Mouse (Mus musculus): ENCODE measurements at regions not wholly inside any gene's neighbourhood (a gene's known extent, or its start where the extent isn't known, plus 50 kb on each side); places are given as distances from the start of the nearest gene placed in this dataset.

DNA sequence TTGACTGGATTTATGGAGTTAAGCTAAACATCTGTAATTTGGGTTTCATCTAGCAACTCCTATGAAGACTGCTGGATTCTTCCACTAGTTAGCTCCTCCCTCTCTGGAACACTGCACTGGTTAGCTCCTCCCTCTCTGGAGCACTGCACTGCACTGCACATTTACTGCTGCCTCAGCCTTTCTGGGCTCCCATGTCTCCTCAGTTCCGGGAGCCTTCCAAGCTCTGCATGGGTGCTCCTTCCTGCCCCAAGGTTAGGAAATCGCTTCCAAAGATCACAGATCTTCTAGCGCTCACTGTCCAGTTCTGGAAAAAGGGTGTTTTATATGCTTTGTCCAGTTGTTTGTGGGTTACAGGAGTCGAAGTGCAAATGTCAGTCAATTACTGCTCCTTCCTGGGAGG, 359.1 kb downstream of the Pik3r1 start:
- WGBS: 75% methylated on average over 4 of the region's 4 CpGs
- H3K9me3 ChIP-seq (ENCODE audit: low read length): no peaks in the 10 kb centered on the region
- DNase-seq (ENCODE audit: low spot score) (no peak), ATAC-seq (no peak)
- no peak overlapping the region for H3K27ac ChIP-seq (ENCODE audit: low read length)
- H3K27me3 ChIP-seq (replicated peaks; ENCODE audit: insufficient read depth, low read length): no peaks in the 10 kb centered on the region
- H3K36me3 ChIP-seq (ENCODE audit: insufficient read depth, low read length): no peaks in the 10 kb centered on the region
- no peak overlapping the region for H3K4me3 ChIP-seq (ENCODE audit: low read depth, low read length)
- TF ChIP-seq CTCF (IDR thresholded peaks at IDR 0.05) (no peak), EP300 (IDR thresholded peaks at IDR 0.05) (no peak)
- no peak overlapping the region for H3K4me2 ChIP-seq (replicated peaks; ENCODE audit: low read depth, low read length)
- H3K9ac ChIP-seq (replicated peaks; ENCODE audit: low read depth): no peak overlapping the region
- no peaks in the 10 kb centered on the region for H3K4me1 ChIP-seq (ENCODE audit: insufficient read depth, low read depth, low read length)

DNA sequence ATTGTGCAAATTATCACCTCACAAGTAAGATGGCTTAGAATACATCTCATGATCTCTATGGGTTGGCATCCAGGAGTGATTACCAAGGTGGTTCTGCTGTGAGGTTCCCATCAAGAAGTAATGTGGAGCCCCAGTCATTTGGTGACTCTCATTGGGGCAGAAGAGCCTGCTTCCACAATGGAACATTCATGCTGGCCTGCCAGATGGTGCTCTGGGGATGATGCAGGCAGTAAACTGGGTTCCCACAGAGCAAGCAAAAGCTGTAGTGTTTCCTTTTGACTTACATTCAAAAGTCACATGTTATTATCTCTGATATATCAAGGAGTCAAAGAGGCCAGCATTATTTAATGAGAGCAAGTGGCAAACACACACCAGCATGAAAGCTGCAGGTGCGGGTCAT, 360.4 kb downstream of the Pik3r1 start:
- Histone ChIP-seq H3K27ac (ENCODE audit: low read length) (no peak overlapping the region), H3K9ac (replicated peaks; ENCODE audit: low read depth) (no peak overlapping the region), H3K4me2 (replicated peaks; ENCODE audit: low read depth, low read length) (no peak overlapping the region), H3K4me3 (ENCODE audit: low read depth, low read length) (no peak overlapping the region), H3K27me3 (replicated peaks; ENCODE audit: insufficient read depth, low read length) (no peaks in the 10 kb centered on the region), H3K9me3 (ENCODE audit: low read length) (no peaks in the 10 kb centered on the region), H3K36me3 (ENCODE audit: insufficient read depth, low read length) (no peaks in the 10 kb centered on the region), H3K4me1 (ENCODE audit: insufficient read depth, low read depth, low read length) (no peaks in the 10 kb centered on the region)
- no peak for ATAC-seq
- WGBS: 91% methylated on average over 1 of the region's 1 CpGs
- no peak for DNase-seq (ENCODE audit: low spot score)
- TF ChIP-seq EP300 (IDR thresholded peaks at IDR 0.05) (no peak), CTCF (IDR thresholded peaks at IDR 0.05) (no peak)

DNA sequence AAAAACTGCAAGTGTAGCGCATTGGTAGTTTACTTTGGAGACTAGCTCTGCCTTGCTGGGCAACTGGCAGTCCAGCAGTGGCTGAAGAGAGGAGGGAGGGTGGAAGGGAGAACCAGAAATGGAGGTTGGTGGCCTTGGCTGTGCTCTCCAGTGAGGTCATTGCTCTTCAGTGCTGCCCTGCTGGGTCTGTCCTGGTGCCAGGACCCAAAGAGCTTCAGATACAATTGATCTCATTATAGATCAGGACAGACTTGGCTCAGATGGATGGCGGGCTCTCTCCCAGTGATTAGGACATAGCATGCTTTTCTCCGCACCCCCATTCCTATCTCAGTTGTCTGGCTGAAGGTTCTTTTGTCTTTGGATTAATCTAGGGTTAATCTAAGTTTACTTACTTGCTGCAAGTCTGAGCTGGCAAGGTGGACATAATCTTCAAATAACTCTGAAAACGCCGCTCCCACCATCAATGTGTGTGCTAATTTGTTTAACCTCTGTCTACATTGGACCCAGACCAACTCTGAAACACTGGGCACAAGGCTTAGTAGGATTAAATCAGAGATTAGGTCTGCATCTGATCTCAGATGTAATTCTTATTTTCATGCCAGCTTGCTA, 394.3 kb downstream of the Pik3r1 start:
- Histone ChIP-seq H3K9ac (replicated peaks; ENCODE audit: low read depth) (no peak overlapping the region), H3K4me1 (ENCODE audit: insufficient read depth, low read depth, low read length) (no peaks in the 10 kb centered on the region), H3K27me3 (replicated peaks; ENCODE audit: insufficient read depth, low read length) (no peaks in the 10 kb centered on the region), H3K9me3 (ENCODE audit: low read length) (no peaks in the 10 kb centered on the region), H3K4me3 (ENCODE audit: low read depth, low read length) (no peak overlapping the region), H3K4me2 (replicated peaks; ENCODE audit: low read depth, low read length) (no peak overlapping the region), H3K27ac (ENCODE audit: low read length) (no peak overlapping the region), H3K36me3 (ENCODE audit: insufficient read depth, low read length) (no peaks in the 10 kb centered on the region)
- no peak for TF ChIP-seq EP300 (IDR thresholded peaks at IDR 0.05)
- TF ChIP-seq CTCF (IDR thresholded peaks at IDR 0.05): no peak
- no peak for ATAC-seq
- WGBS: 82% methylated on average over 5 of the region's 5 CpGs
- DNase-seq (ENCODE audit: low spot score): no peak

DNA sequence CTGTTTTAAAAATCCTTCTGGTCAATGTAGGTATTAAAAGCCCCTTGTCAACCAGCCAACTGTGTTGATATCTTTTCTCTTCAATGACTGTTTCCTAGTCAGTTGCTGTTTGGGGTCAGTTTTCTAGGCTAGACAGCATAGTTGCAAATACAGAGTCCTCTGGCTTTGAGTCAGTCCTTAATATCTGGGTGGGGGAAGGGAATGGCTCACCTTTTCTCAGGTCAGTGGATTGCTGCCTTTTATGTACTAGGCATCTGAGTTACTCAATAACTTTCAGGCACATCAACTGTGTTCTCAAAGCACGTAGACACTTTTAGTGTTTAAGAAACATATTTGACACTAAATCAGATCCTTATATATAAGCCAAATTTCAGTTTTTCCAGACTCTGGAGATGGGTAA, 396.1 kb downstream of the Pik3r1 start:
- DNase-seq (ENCODE audit: low spot score): no peak
- Histone ChIP-seq H3K9me3 (ENCODE audit: low read length) (no peaks in the 10 kb centered on the region), H3K27me3 (replicated peaks; ENCODE audit: insufficient read depth, low read length) (no peaks in the 10 kb centered on the region), H3K27ac (ENCODE audit: low read length) (no peak overlapping the region), H3K4me2 (replicated peaks; ENCODE audit: low read depth, low read length) (no peak overlapping the region), H3K36me3 (ENCODE audit: insufficient read depth, low read length) (no peaks in the 10 kb centered on the region), H3K4me3 (ENCODE audit: low read depth, low read length) (no peak overlapping the region), H3K9ac (replicated peaks; ENCODE audit: low read depth) (no peak overlapping the region), H3K4me1 (ENCODE audit: insufficient read depth, low read depth, low read length) (no peaks in the 10 kb centered on the region)
- WGBS: 39% methylated on average over 1 of the region's 1 CpGs
- TF ChIP-seq EP300 (IDR thresholded peaks at IDR 0.05) (no peak), CTCF (IDR thresholded peaks at IDR 0.05) (no peak)
- no peak for ATAC-seq

DNA sequence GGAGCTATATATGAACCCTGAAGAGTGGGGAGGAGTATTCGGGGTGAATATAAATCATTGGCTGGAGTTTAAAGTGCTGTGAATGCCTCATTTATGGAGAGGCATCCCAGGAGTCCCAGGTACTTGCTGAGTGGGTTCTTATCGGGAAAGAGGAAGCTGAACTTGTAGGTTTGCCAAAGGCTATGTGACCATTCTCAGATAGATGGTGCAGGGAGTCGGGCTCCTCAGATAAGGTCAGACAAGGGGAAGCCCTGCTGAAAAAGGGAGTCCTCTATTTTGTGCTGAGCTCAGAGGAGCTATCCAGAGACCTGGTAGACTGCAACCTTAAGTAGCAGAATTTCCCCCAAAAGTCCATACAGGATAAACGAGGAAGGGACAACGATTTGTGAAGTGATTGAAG, 399.8 kb downstream of the Pik3r1 start:
- Histone ChIP-seq H3K27me3 (replicated peaks; ENCODE audit: insufficient read depth, low read length) (no peaks in the 10 kb centered on the region), H3K36me3 (ENCODE audit: insufficient read depth, low read length) (no peaks in the 10 kb centered on the region), H3K4me2 (replicated peaks; ENCODE audit: low read depth, low read length) (no peak overlapping the region), H3K4me3 (ENCODE audit: low read depth, low read length) (no peak overlapping the region), H3K9me3 (ENCODE audit: low read length) (no peaks in the 10 kb centered on the region), H3K9ac (replicated peaks; ENCODE audit: low read depth) (no peak overlapping the region), H3K4me1 (ENCODE audit: insufficient read depth, low read depth, low read length) (no peaks in the 10 kb centered on the region), H3K27ac (ENCODE audit: low read length) (no peak overlapping the region)
- WGBS: 56% methylated on average over 5 of the region's 5 CpGs
- TF ChIP-seq CTCF (IDR thresholded peaks at IDR 0.05) (no peak), EP300 (IDR thresholded peaks at IDR 0.05) (no peak)
- ATAC-seq (no peak), DNase-seq (ENCODE audit: low spot score) (no peak)

DNA sequence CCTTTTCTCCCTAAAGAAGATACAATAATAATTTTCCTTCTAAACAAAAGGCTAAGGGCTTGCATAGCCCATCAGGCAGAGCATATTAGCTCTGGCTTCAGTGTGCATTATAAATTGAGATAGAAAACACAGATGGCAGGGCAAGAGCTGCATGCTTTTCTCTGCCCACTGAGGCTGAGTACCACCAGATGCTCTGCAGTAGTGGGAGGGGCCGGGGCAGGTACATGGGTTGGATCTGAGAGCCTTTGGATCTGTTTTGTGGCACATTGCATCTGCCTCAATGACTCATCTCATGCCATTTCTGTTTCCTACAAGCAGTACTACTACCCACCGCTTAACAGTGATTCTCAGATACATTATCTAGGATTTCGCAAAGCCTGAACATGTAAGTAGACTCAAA, 412.7 kb downstream of the Pik3r1 start:
- Histone ChIP-seq H3K36me3 (ENCODE audit: insufficient read depth, low read length) (no peaks in the 10 kb centered on the region), H3K27ac (ENCODE audit: low read length) (no peak overlapping the region), H3K4me1 (ENCODE audit: insufficient read depth, low read depth, low read length) (no peaks in the 10 kb centered on the region), H3K9me3 (ENCODE audit: low read length) (no peaks in the 10 kb centered on the region), H3K4me2 (replicated peaks; ENCODE audit: low read depth, low read length) (no peak overlapping the region), H3K9ac (replicated peaks; ENCODE audit: low read depth) (no peak overlapping the region), H3K4me3 (ENCODE audit: low read depth, low read length) (no peak overlapping the region), H3K27me3 (replicated peaks; ENCODE audit: insufficient read depth, low read length) (no peaks in the 10 kb centered on the region)
- TF ChIP-seq CTCF (IDR thresholded peaks at IDR 0.05) (no peak), EP300 (IDR thresholded peaks at IDR 0.05) (no peak)
- 85% methylated on average over 3 of the region's 3 CpGs for WGBS
- ATAC-seq (no peak), DNase-seq (ENCODE audit: low spot score) (no peak)

DNA sequence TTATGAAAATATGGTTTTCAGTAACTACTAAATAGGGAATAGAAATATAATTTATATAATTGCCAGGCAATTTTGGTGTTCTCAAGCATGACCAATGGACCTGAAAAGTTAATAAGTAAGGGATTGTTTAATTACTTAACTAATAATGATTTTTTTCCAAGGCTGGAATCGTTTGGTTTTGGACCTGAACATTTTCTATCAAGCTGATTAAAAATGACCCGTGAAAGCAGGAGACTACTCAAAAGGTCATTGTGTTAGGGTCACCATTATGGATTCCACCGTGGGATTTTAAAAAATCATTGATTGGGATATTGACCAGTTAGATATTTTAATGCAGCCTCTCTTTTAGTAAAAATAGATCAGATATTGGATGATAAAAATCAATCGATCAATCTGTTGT, 416.9 kb downstream of the Pik3r1 start:
- H3K4me3 ChIP-seq (ENCODE audit: low read depth, low read length): no peak overlapping the region
- WGBS: 78% methylated on average over 4 of the region's 4 CpGs
- no peak for ATAC-seq

More for the DNA sequence above, 416.9 kb downstream of the Pik3r1 start:
- Histone ChIP-seq H3K27me3 (replicated peaks; ENCODE audit: insufficient read depth, low read length) (no peaks in the 10 kb centered on the region), H3K4me1 (ENCODE audit: insufficient read depth, low read depth, low read length) (no peaks in the 10 kb centered on the region), H3K9me3 (ENCODE audit: low read length) (no peaks in the 10 kb centered on the region), H3K36me3 (ENCODE audit: insufficient read depth, low read length) (no peaks in the 10 kb centered on the region), H3K4me2 (replicated peaks; ENCODE audit: low read depth, low read length) (no peak overlapping the region), H3K9ac (replicated peaks; ENCODE audit: low read depth) (no peak overlapping the region), H3K27ac (ENCODE audit: low read length) (no peak overlapping the region)
- TF ChIP-seq CTCF (IDR thresholded peaks at IDR 0.05) (no peak), EP300 (IDR thresholded peaks at IDR 0.05) (no peak)
- DNase-seq (ENCODE audit: low spot score): no peak
